ENCODE assay signal across 14 mouse cellular contexts in genomic region chr10:84632005-84632404, GRCm38 (mm10).
"Had no signal": no experiment of that assay in that cellular context is flagged by ENCODE, and none has a peak within 500 bp of the region (broad histone marks: within the 10 kb centered on the region; RNA-seq: fewer than 3 reads in every experiment).

No protein-coding gene starts in this region.

- H3K4me3 ChIP-seq: intestine, embryonic 15.5 days; left cerebral cortex, adult 2 months; limb, embryonic 10.5 days; liver, embryonic 15.5 days; midbrain, embryonic 12.5 days; stomach, embryonic 15.5 days had no signal

- H3K27me3 ChIP-seq: intestine, embryonic 15.5 days; liver, embryonic 15.5 days; midbrain, embryonic 12.5 days; stomach, embryonic 15.5 days had no signal

- H3K27ac ChIP-seq: intestine, embryonic 15.5 days; left cerebral cortex, adult 2 months; limb, embryonic 10.5 days; liver, embryonic 15.5 days; midbrain, embryonic 12.5 days; stomach, embryonic 15.5 days had no signal

- DNase-seq: kidney, adult 18-20 months; kidney, postnatal 10 days; kidney, postnatal 4 days; lung, embryonic 14.5 days; lung, postnatal 10 days; lung, postnatal 4 days; right cerebral cortex, adult 18-20 months had no signal

- ATAC-seq: intestine, embryonic 15.5 days; midbrain, embryonic 16.5 days had no signal

- H3K4me1 ChIP-seq: intestine, embryonic 15.5 days; limb, embryonic 10.5 days; liver, embryonic 15.5 days; midbrain, embryonic 12.5 days; stomach, embryonic 15.5 days had no signal
